Mouse (Mus musculus) urinary bladder, postnatal 4 days (tissue): ENCODE measurements around the gene Bco1.

Experiments
- DNase-seq, 2 experiments: peaks; one replicate each; pipeline ENCODE4 v3.0.0; 2021 to 2022; ENCODE audit warnings: low spot score in 2 of 2

Bco1 gene

DNA sequence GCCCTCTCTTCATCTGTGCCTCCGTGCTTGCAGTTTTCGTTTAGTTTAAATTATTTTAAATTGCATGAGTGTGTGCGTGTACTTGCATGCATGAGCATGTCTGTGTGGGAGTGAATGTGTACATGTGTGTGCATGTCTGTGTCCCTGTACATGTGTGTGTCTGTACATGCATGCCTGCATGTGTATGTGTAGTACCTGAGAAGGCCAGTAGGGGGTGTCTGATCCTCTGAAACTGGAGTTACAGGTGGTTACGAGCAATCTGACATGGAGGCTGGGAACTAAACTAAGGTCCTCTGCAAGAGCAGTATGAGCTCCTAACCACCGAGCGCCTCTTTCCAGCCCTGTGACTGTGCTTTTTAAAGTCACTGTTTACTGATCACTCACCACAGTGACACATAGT, 52.9 kb downstream of the Bco1 start:
- DNase-seq = no peak

DNA sequence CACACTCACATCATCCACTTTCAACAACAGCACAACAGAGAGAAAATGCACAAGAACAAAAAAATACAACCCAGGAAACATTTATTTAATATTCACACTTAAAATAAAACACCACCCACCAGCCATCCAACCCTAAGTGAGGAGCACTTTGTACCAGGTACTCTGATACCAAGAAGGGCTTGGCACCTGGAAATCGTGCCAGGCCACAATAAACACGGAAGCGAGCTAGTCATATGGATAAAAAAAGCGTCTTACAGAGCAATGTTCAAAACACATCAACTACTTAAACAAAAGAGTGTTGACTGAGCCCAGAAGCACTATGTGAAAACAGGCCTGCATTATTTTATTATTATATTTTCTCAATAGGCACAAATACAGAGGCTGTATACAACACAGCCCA, 60.5 kb downstream of the Bco1 start:
- DNase-seq = no peak

DNA sequence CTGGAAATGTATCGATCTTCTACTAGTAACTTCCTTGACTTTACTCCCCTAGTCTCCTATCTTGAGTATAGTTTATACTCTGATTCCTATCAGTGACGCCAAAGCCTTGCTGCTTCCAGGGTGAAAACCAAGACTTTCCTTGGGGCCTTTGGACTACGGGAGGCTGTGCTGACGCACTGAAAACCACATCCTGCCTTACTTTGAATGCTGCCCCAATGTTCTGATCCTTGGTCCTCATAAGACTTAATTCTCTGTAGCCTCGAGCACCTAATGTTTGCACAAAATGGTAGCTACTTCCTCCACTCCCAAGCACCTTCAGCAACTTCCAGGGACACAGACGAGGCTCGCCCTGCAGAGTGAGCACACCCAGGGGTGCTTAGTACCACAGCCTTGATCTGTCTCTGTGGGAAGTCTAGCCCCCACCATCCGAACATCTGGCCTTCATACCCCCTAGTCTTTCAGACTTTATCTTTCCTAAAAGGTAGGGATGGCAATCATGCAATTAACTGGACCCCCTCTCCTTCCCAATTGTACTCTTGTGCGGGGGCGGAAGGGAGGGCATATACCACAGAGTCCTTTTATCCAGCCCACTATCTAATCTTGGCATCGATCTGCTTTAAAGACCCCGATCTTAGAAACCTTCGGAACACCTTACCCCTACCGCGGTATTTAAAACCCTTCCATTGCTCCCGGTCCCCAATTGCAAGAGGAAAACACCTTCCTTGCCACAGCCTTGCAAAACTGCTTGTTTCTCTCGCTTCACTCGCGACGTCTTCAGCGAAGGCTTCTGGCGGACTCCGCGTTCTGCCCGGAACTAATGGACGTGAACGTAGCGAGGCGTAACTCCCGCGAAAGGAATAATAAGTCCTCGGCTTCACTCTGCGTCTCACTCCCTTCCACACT, 61.5 kb downstream of the Bco1 start:
- no peak for DNase-seq

DNA sequence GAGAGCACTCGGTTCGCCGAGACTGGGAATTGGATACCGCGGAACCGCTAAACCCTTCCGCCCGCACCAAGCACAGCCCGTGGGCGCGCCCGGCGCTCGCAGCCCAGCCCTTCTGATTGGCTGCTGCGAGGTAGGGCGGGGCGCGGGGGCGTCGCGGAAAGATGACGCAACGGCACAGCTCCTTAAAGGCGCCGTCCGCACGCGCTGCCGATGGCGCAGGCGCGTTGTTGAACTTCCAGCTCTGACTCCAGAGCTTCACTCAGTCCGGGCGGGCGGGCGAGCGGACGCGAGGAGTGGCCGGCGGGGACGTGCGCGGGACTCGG, 62.1 kb downstream of the Bco1 start:
- peak; percentile 96 to 98 for DNase-seq

DNA sequence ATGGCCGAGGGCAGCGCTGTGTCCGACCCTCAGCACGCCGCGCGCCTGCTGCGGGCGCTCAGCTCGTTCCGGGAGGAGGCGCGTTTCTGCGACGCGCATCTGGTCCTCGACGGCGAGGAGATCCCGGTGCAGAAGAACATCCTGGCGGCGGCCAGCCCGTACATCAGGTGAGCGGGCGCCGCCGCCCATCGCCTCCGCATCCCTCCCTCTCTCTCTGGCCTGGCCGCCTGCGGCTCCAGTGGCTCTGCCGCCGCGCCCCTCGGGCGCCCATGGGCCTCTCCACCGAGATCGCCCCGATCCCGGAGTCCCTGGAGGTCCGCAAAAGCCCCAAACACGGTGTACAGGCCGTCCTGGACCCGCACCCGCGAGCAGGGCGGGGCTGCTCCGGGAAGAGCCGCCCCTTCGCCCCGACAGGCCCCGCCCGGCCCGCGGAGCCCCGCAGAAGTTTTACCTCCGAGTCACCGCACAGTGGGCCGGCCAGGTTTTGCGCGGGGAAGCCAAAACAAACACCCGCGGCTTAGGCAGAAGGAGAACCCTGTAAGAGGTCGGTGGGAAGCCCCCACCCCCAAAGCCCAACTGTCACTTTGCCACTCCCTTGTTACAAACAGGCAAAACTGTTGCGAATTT, 62.6 kb downstream of the Bco1 start, which contains the start of gene Gan:
Gan (plus strand) TSS at position 1 of the 627 bp plus-strand sequence.
- DNase-seq = peak in 1 of 2 experiments; percentile 38

DNA sequence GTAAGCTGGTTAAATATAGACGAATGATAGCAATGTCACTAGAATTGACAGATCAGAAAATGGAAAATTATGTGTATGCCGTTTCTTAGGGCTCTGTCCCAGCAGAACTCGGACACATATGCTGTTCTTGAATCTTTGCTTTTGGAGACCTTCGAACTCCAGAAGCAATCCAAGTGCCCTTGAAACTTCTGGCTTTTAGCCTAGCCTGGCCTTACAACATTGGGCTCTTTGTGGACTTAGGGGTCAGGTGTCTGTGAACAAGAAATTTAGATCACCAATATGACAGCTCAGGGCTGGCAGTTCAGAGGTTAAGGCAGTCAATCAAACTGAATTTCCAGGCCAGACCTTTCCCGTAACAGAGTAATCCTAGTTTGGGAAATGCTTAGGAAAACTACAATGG, 63.4 kb downstream of the Bco1 start:
- no peak for DNase-seq

DNA sequence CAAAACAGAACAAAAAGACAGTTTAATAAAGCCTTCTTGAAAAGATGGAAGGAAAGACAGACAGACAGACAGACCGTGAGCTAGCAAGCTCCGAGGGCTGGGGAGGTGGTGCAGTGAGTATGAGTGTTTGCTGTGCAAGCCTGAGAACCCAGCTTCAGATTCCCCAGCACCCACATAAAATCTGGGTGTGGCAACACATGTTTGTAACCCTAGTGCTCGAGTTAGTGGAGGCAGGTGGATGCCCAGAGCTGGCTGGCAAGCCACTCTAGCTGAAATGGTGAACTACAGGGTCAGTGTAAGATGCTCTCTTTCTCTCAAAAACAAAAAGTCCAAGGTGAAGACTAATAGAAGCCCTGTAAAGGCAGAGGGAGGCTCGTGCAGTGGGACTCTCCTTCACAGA, 69.3 kb downstream of the Bco1 start:
- no peak for DNase-seq

DNA sequence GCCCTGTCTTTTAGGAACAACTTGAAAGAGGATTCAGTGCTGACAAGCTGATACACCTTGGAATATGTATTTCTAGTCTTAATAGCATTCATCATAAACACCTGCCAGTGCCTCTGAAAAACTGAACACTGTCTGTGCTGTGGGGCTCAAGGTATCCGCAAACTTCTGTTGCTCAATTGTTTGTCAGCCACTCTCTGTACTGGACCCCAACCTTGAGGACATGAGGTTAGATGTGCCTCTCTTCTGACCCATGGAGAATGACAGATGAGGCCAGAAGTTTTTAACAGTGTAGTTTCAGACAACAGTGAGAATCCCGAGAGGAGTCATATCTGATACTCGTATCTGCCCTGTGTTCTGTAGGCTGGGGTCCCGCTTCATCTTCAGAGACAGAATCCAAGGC, 69.9 kb downstream of the Bco1 start:
- no peak for DNase-seq

DNA sequence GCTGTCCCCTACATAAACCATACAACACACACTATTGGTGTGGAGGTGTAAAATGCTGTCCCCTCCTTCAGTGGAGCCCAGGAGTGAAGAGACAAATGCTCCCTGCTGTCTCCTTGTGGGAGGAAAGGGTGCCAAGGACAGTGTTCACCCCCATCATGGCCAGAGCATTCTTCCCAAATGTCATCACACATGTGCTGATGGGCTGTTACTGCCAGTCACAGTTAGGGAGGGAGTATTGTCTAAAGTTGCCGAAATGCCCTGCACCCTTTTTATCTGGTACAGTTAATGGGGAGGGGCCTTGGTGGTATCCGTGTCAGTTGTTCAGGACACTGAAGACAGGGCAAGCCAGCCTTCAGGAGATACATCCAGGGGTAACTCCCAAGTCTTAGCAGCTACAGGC, 70.9 kb downstream of the Bco1 start:
- no peak for DNase-seq

DNA sequence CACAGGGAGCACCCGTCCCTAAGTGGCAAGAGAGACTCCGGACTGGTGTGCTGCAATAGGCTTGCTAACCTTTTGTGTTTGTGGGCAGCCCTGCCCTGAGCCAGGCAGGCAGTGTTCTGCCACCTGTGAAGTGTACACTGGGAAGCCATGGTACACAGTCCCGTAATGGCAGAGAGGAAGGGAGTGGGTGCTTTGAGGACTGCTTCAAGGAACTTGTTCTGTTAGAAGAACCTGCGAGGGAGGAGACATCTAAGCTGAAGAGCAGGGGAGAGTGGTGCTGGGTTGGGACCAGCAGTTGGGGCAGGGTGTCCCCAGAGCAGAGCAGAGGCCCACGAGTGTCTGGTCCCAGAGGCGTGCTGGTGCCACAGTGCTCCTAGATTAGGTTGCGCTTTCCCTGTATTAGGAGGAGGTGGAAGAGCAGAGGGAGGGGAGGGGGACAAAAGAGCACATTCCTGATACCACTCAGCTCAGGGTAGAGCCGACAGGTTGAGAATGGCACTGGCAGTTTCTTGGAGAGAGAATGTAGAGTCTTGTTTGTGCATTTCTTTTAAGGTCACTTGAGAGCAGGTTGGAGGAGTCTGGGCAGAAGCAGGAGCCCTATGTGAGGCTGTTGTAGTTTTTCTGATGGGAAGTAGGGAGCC, 71.7 kb downstream of the Bco1 start:
- no peak for DNase-seq

DNA sequence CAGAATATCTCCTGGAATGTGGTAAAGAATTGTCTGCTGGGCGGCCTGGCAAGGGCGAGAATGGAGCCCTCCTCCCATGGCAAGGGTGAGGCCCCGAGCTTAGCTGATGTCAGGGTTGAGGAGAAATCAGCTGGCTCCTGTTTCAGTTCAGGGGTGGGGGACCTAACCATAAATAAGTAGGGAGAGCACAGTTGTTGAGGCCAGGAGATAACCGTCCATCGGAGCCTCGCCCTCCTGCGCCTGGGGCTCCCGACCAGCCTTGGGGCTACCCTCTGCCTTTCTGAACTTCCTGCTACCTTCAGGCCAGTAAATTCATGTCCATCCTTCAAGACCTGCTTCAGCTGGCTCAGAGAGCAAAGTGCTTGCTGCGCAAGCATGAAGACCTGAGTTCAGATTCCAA, 72.7 kb downstream of the Bco1 start:
- no peak for DNase-seq

DNA sequence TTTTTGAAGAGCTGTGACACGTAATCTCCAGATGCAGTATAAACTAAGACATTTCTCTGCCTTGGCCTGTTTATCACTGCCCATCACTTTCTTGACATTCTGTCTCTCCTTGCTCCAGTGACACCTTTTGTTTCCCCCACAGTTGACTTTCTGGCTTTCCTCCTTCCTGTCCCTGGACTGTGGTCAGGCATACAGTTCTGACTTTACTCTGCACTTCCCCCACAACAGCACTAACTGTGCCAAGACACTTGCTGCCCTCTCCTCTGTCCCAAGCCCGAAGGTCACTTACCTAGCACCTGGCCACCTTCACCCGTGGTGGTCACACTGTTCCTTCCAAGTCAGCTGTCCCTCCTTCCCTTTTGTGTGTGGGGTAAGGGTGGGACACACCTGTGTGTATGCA, 76.2 kb downstream of the Bco1 start:
- DNase-seq = no peak

DNA sequence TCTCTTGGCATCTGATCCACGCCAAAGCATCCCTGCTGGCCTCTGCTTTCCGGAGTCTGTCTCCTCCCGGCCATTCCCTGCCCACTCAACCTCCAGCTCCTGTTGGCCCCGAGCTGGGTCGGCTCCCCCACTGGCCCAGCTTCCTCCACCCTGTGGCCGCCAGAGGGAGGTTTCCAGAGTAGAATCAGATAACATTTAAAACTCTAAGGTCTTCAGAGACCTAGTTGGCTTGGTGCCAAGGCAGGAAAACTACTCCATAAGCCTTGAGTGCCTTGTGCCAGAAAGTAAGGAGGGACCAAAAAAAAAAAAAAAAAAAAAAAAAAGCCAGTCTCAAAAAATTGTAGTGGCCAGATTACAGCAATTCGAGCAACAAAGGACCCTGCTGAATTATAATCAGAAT, 77.2 kb downstream of the Bco1 start:
- peak in 1 of 2 experiments; percentile 38 for DNase-seq

DNA sequence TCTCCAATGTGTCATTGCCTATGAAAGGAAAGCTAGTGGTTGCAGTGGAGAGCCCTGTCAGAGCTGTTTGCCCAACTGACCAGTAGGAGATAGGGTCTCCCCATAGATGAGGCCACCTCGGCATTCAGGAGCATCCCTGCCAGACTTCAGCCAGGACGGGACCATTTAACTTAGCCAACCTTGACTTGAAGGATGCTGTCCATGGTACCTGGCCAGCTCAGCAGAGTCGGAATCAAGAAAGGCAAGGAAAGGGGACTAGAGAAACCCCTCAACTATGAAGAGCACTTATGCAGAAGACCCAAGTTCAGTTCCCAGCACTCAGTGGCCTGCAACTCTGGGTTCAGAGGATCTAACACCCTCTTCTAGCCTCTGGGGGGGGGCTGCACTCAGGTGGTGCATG, 78.0 kb downstream of the Bco1 start:
- no peak for DNase-seq

DNA sequence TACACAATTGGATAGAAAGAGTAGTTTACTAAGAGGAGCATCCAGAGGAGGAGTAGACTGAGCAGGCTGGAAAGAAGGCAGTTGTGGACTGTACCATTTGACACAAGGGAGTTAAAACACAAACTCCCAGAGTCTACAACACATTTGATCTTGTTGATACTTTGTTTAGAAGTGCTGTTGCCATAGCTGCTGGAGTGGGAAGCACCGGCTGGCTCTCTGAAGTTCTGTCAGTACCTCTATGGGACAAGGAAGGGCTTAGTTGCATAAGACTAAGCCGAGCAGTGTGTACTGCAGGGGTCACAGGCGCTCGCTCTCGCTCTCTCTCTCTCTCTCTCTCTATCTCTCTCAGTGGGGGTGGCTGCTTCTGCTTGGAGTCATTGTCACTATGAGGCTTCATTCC, 78.9 kb downstream of the Bco1 start:
- DNase-seq = no peak

DNA sequence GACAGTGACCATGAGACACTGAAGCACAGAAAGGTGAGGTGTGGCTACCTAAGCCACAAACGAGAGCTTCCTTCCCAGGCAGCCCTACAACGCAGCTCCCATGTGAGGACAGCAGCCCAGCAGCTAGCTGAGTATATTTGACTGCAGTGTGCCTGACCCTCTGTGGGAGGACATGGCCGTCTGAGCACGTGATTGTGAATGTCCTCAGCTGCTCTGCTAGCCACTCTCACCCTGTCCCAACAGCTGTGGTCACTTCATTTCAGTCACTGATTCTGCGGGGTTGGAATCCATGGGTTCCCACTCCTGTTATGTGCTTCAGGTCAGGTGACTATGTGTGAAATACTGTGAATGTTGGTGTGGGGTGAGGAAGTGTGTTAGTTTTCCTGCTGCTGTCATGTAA, 80.7 kb downstream of the Bco1 start:
- no peak for DNase-seq

DNA sequence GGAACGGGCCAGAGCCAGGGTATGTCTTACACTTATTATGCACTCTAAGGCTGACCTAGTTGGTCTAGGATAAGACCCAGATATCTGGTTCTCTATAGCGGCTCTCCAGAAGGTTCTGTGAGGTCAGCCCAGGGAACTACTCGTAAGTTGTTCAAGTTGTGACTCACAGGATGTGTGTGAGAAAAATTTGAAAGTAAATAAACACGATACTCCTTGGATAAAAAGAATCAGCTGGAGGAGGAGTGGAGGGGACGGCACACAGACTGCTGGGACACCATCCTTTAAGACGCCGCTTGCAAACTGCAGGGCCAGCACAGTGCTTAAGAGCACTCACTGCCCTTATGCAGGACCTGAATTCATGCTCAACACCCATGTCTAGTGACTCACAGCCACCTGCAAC, 81.6 kb downstream of the Bco1 start:
- no peak for DNase-seq

DNA sequence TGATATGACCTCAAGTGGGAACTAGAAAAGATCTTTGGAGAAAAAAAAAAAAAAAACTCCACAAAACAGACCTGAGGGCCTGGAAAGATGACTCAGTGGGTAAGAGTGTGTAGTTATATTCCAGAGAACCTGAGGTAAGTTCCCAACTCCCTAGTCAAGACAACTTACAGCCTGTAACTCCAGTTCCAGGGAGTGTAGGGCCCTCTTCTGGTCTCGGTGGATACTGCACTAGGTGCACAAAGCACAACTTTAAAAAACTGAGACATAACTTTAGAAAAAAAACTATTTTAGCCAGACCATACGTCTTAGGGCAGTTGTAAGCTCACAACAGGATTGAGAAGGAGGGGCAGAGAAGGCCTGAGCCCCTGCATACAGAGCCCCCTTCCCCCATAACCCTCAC, 82.4 kb downstream of the Bco1 start:
- no peak for DNase-seq

DNA sequence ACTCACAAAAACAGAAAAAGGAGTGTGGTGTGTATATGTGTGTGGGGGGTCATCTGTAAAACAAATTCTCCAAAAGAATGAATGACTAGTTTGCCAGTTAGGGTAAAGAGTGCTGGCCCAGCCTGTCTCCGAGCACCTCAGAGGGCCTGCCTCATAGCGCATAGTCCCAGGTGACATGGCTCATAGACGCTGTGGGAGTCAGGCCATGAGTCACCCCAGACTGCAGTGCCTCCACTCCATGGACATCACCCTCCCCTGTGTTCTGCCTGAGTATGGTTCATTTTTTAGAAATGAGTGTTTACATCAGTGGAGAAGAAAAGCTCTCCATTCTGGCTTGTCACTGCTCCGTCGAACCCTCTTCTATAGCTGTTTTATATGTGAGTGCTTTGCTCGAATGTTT, 83.0 kb downstream of the Bco1 start:
- DNase-seq = no peak

DNA sequence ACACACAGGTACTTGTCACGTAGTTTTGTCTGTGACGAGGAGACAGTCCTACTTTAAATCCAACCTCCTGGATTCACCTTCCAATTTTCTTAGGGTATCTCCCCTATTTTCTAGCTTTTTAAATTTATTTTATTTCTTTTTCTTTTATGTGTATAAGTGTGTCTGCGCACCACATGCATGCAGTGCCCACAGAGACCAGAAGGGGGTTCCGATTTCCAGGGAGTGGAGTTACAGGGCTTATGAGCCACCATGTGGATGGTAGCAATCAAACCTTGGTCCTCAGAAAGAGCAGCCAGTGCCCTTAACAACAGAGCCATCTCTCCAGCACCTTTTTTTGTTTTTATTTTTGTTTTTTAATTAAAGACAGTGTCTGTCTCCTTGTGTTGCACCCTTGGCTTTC, 87.1 kb downstream of the Bco1 start:
- DNase-seq = no peak
